Mouse (Mus musculus): Measurements from ENCODE around the gene Bcas3. TPM values are rescaled to one million over a fixed set of nuclear protein-coding genes. Genes with fewer than 3 reads are reported as not detected.
A peak's percentile ranks its signal among the peaks of the same experiment; 100 is the strongest.

Gene Bcas3
- polyA plus RNA-seq, 1 experiment = 17.0 TPM

DNA sequence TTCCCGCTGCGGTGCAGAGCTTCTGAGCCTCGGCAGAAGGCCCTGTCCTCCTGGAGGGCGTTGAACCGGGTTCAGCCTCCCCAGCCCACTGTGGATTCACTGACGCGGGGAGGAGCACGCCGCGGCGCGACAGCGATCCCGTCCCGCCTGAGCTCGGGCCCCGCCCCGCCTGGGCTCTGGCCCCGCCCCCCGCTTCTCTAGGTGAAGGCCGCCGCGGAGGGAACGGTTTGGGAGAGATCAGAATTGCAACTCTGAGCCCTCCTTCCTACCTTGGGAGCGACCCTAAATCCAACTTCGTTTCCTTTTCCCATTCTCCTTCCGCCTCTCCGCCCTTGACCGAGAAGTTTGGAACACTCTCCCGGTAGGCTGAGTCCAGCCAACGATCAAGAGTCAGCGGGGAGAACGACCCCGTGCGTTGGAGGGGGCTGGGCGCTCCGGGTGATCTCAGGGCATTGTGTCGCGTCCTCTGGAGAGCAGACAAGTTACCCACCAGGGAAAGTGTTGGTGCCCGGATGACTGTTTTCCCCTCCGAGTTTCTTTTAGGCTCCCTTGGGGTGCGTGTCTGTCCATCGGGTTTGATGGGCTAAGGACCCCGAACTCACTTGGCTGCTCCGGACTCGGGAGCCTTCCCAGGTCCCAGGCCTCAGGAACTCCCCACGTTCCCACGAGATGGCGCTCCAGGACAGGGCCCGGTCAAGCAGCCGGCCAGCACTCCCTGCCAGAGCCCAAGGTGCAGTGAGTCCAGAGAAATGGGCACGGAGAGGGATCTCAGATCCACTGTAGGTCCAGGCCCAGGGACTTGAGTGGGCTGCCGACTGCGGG lies 491.4 kb downstream of the Bcas3 start:
- no peak overlapping the region for H3K27ac ChIP-seq (ENCODE audit: insufficient read depth, low read length)
- peak overlapping the region; percentile 63 for H3K4me3 ChIP-seq (ENCODE audit: insufficient read depth, low read length)
- no peaks in the 10 kb centered on the region for H3K4me1 ChIP-seq (ENCODE audit: control insufficient read depth, insufficient read depth, low read length)
- peak; percentile 78 for TF ChIP-seq CTCF (IDR thresholded peaks at IDR 0.05; ENCODE audit: borderline replicate concordance, insufficient read depth, low read length)
- peak; percentile 68 for TF ChIP-seq POLR2A (IDR thresholded peaks at IDR 0.05; ENCODE audit: low read depth, low read length)

DNA sequence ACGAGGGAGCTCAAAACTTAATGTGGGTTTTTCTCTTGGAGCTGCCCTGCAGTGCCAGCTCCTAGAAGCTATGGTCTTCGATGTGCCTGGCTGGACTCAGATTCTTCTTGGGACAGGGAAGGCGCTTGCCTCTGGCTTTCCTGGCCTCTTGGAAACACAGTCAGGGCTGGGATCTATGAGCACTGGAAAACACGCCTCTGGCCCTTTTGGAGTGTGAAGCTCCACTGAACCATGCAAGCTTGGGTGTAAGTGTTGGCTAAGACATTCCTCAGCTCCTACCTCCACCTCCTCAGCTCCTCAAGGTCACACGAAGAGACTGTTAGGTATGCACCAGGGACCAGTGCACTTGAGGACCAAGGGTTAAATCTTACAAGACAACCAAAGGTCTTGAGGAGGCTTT lies 492.0 kb downstream of the Bcas3 start:
- TF ChIP-seq POLR2A (IDR thresholded peaks at IDR 0.05; ENCODE audit: low read depth, low read length) (no peak), CTCF (IDR thresholded peaks at IDR 0.05; ENCODE audit: borderline replicate concordance, insufficient read depth, low read length) (no peak)
- Histone ChIP-seq H3K27ac (ENCODE audit: insufficient read depth, low read length) (no peak overlapping the region), H3K4me3 (ENCODE audit: insufficient read depth, low read length) (no peak overlapping the region), H3K4me1 (ENCODE audit: control insufficient read depth, insufficient read depth, low read length) (no peaks in the 10 kb centered on the region)

DNA sequence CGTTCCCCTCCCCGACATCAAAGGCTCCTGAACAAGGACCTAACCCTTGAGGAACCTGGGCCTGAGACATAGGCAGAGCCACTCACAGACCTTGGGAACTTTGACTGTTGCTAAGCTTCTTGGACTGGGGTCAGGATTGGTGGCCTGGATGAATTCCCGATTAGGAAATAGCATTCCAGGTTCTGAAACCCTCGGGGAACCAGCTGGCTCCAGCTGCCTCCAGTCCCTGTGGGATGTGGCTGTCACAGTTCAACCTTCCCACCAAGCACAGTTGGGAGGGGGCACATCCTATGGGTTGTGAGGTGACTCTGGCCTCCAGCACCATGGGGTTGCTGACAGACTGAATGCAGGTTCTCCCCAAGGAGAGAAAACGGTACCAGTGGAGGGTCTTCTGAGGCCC lies 493.0 kb downstream of the Bcas3 start:
- TF ChIP-seq CTCF (IDR thresholded peaks at IDR 0.05; ENCODE audit: borderline replicate concordance, insufficient read depth, low read length) (no peak), POLR2A (IDR thresholded peaks at IDR 0.05; ENCODE audit: low read depth, low read length) (no peak)
- H3K4me1 ChIP-seq (ENCODE audit: control insufficient read depth, insufficient read depth, low read length) = no peaks in the 10 kb centered on the region
- no peak overlapping the region for H3K27ac ChIP-seq (ENCODE audit: insufficient read depth, low read length)
- H3K4me3 ChIP-seq (ENCODE audit: insufficient read depth, low read length) = no peak overlapping the region

DNA sequence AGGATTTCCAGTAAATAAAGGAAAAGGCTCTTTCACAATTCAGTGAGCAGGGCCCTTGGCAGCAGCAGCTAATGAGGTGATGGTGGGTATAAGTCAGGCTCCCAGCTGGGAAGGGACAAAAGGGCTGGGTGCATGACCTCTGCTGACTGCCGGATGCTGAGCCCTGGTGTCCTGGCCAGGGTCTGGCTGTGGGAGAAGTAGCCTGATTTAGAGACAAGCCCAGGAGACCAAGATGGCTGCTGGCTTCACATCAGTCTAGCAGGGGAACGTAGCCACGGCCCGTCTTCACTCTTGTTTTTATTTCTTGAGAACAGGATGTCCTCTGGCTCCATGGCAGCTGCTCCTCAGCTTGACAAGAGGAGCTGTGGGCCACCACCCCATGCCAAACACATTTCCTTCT lies 493.5 kb downstream of the Bcas3 start:
- no peak for TF ChIP-seq POLR2A (IDR thresholded peaks at IDR 0.05; ENCODE audit: low read depth, low read length)
- no peak for TF ChIP-seq CTCF (IDR thresholded peaks at IDR 0.05; ENCODE audit: borderline replicate concordance, insufficient read depth, low read length)
- no peak overlapping the region for H3K4me3 ChIP-seq (ENCODE audit: insufficient read depth, low read length)
- no peak overlapping the region for H3K27ac ChIP-seq (ENCODE audit: insufficient read depth, low read length)
- no peaks in the 10 kb centered on the region for H3K4me1 ChIP-seq (ENCODE audit: control insufficient read depth, insufficient read depth, low read length)

- H3K27ac ChIP-seq (ENCODE audit: insufficient read depth, low read length) = no peak overlapping the region
- no peak overlapping the region for H3K4me3 ChIP-seq (ENCODE audit: insufficient read depth, low read length)
- H3K4me1 ChIP-seq (ENCODE audit: control insufficient read depth, insufficient read depth, low read length) = no peaks in the 10 kb centered on the region
- peak; percentile 43; the same call in 1 of the 2 replicates for TF ChIP-seq CTCF (IDR thresholded peaks at IDR 0.05; ENCODE audit: borderline replicate concordance, insufficient read depth, low read length)
- TF ChIP-seq POLR2A (IDR thresholded peaks at IDR 0.05; ENCODE audit: low read depth, low read length) = no peak
Observed at GRCm38 (mm10) chr11:85849037-85849436, 496.1 kb downstream of the Bcas3 start.

GRCm38 (mm10) chr11:85850233-85850632 lies 497.3 kb downstream of the Bcas3 start, which contains the start of gene Gm11444:
Gm11444 (minus strand) TSS chr11:85850333.
- no peak within 1 kb of the TSS for H3K4me3 ChIP-seq (ENCODE audit: insufficient read depth, low read length)
- H3K27ac ChIP-seq (ENCODE audit: insufficient read depth, low read length) = no peak within 1 kb of the TSS
- no peaks in the 10 kb centered on the region for H3K4me1 ChIP-seq (ENCODE audit: control insufficient read depth, insufficient read depth, low read length)
- TF ChIP-seq POLR2A (IDR thresholded peaks at IDR 0.05; ENCODE audit: low read depth, low read length) = no peak
- no peak for TF ChIP-seq CTCF (IDR thresholded peaks at IDR 0.05; ENCODE audit: borderline replicate concordance, insufficient read depth, low read length)

GRCm38 (mm10) chr11:85850758-85851157 lies 497.8 kb downstream of the Bcas3 start:
- Histone ChIP-seq H3K4me3 (ENCODE audit: insufficient read depth, low read length) (no peak overlapping the region), H3K27ac (ENCODE audit: insufficient read depth, low read length) (no peak overlapping the region), H3K4me1 (ENCODE audit: control insufficient read depth, insufficient read depth, low read length) (no peaks in the 10 kb centered on the region)
- TF ChIP-seq CTCF (IDR thresholded peaks at IDR 0.05; ENCODE audit: borderline replicate concordance, insufficient read depth, low read length) (no peak), POLR2A (IDR thresholded peaks at IDR 0.05; ENCODE audit: low read depth, low read length) (no peak)

DNA sequence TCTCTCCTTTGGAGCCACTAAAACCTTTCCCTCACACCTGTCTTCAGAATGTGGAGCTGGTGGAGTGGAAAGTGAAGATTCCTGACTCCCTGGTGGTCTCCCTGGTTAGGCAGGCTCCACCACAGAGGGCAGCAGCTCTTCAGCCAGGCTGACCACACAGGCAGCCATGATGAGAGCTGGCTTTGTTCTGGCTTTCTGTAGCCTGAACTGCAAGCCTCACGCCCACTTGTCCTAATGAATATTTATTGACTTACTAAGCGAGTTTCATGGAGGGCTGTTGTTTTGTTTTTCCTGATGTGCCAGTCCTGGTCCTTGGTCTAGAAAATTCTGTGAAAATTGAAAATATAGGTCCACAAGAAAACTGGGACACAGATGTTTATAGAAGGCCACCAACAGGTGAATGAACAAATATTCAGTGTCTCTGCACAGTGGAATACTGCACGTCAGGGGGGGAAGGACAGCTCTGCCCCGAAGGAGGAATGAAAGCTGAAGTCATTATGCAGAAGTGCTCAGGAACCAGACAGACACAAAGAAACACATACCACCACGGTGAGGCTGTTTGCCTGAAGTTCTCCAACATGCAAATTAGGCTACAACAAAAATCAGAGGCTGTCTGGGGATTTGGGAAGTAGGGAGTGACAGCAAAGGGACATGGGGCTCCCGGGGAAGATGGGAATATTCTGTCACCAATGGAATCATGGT lies 505.2 kb downstream of the Bcas3 start:
- TF ChIP-seq CTCF (IDR thresholded peaks at IDR 0.05; ENCODE audit: borderline replicate concordance, insufficient read depth, low read length) (no peak), POLR2A (IDR thresholded peaks at IDR 0.05; ENCODE audit: low read depth, low read length) (no peak)
- Histone ChIP-seq H3K4me1 (ENCODE audit: control insufficient read depth, insufficient read depth, low read length) (no peaks in the 10 kb centered on the region), H3K27ac (ENCODE audit: insufficient read depth, low read length) (no peak overlapping the region), H3K4me3 (ENCODE audit: insufficient read depth, low read length) (no peak overlapping the region)

DNA sequence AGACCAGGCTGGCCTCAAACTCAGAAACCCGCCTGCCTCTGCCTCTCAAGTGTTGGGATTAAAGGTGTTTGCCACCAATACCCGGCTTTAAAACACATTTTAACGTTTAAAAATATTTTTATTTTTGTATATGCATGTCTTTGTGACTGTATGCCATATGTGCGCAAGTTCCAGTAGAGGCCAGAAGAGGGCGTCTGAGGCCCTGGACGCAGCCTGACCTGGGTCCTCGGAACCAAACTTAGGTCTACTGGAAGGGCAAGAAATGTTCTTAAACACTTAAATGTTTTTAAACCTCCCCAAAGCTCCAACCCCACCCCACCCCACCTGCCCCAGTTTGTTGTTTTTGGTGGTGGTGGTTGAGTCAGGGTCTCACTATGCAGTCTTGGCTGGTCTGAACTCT lies 511.4 kb downstream of the Bcas3 start:
- H3K4me1 ChIP-seq (ENCODE audit: control insufficient read depth, insufficient read depth, low read length) = no peaks in the 10 kb centered on the region
- TF ChIP-seq CTCF (IDR thresholded peaks at IDR 0.05; ENCODE audit: borderline replicate concordance, insufficient read depth, low read length) = peak; percentile 49; the same call in 1 of the 2 replicates
- TF ChIP-seq POLR2A (IDR thresholded peaks at IDR 0.05; ENCODE audit: low read depth, low read length) = no peak
- H3K4me3 ChIP-seq (ENCODE audit: insufficient read depth, low read length) = no peak overlapping the region
- no peak overlapping the region for H3K27ac ChIP-seq (ENCODE audit: insufficient read depth, low read length)

Other genes with a start within 250 kb of the Bcas3 start
- gene Usp32, start 213.0 kb upstream of the Bcas3 start, polyA plus RNA-seq (2011; ENCODE audit: insufficient read length, low read depth, missing spikeins) = 49.9 and 52.8 TPM in 2 replicates
- not detected in 2 replicates for gene 1700125H20Rik, start 182.8 kb upstream of the Bcas3 start, polyA plus RNA-seq (2011; ENCODE audit: insufficient read length, low read depth, missing spikeins)
- 33.3 and 37.1 TPM in 2 replicates for gene Appbp2, start 118.0 kb upstream of the Bcas3 start, polyA plus RNA-seq (2011; ENCODE audit: insufficient read length, low read depth, missing spikeins)
- 9.4 and 9.5 TPM in 2 replicates for gene Ppm1d, start 41.9 kb upstream of the Bcas3 start, polyA plus RNA-seq (2011; ENCODE audit: insufficient read length, low read depth, missing spikeins)